Mouse (Mus musculus): ENCODE measurements at regions not wholly inside any gene's neighbourhood (a gene's known extent, or its start where the extent isn't known, plus 50 kb on each side); places are given as distances from the start of the nearest gene placed in this dataset.

- no peak overlapping the region for H3K4me3 ChIP-seq (ENCODE audit: low read depth, low read length)
- WGBS, result 62% methylated on average over 8 of the region's 8 CpGs
- no peaks in the 10 kb centered on the region for H3K4me1 ChIP-seq (ENCODE audit: insufficient read depth)
- DNase-seq (no peak), ATAC-seq (no peak)
- H3K27me3 ChIP-seq (ENCODE audit: insufficient read depth, low read length), result no peaks in the 10 kb centered on the region
- H3K36me3 ChIP-seq (ENCODE audit: insufficient read depth), result no peaks in the 10 kb centered on the region
- H3K9me3 ChIP-seq (ENCODE audit: low read length), result no peaks in the 10 kb centered on the region; the same call in 1 of the 2 replicates
- no peak overlapping the region for H3K27ac ChIP-seq (ENCODE audit: low read depth, low read length)
- no peak overlapping the region for H3K4me2 ChIP-seq (ENCODE audit: low read depth)
- H3K9ac ChIP-seq, result no peak overlapping the region
- no peak for TF ChIP-seq CTCF (IDR thresholded peaks at IDR 0.05; ENCODE audit: low read depth)
Measured at GRCm38 (mm10) chr9:61014151-61014550, 219.8 kb downstream of the Uaca start.

GRCm38 (mm10) chr9:61015374-61015890 lies 221.1 kb downstream of the Uaca start:
- Histone ChIP-seq H3K4me3 (ENCODE audit: low read depth, low read length) (no peak overlapping the region), H3K27ac (ENCODE audit: low read depth, low read length) (no peak overlapping the region), H3K27me3 (ENCODE audit: insufficient read depth, low read length) (no peaks in the 10 kb centered on the region), H3K9me3 (ENCODE audit: low read length) (no peaks in the 10 kb centered on the region; the same call in 1 of the 2 replicates), H3K4me2 (ENCODE audit: low read depth) (no peak overlapping the region), H3K4me1 (ENCODE audit: insufficient read depth) (no peaks in the 10 kb centered on the region), H3K36me3 (ENCODE audit: insufficient read depth) (no peaks in the 10 kb centered on the region), H3K9ac (no peak overlapping the region)
- WGBS, result 25% methylated on average over 15 of the region's 15 CpGs
- DNase-seq, result no peak
- no peak for ATAC-seq
- no peak for TF ChIP-seq CTCF (IDR thresholded peaks at IDR 0.05; ENCODE audit: low read depth)

- ATAC-seq (no peak), DNase-seq (peak; percentile 13)
- no peak overlapping the region for H3K4me2 ChIP-seq (ENCODE audit: low read depth)
- H3K9ac ChIP-seq, result no peak overlapping the region
- no peak overlapping the region for H3K4me3 ChIP-seq (ENCODE audit: low read depth, low read length)
- TF ChIP-seq CTCF (IDR thresholded peaks at IDR 0.05; ENCODE audit: low read depth), result no peak
- no peaks in the 10 kb centered on the region for H3K27me3 ChIP-seq (ENCODE audit: insufficient read depth, low read length)
- no peaks in the 10 kb centered on the region; the same call in 1 of the 2 replicates for H3K9me3 ChIP-seq (ENCODE audit: low read length)
- no peak overlapping the region for H3K27ac ChIP-seq (ENCODE audit: low read depth, low read length)
- no peaks in the 10 kb centered on the region for H3K36me3 ChIP-seq (ENCODE audit: insufficient read depth)
- no peaks in the 10 kb centered on the region for H3K4me1 ChIP-seq (ENCODE audit: insufficient read depth)
- 34% methylated on average over 10 of the region's 10 CpGs for WGBS
Measured at GRCm38 (mm10) chr9:61016673-61017072, 222.3 kb downstream of the Uaca start.

GRCm38 (mm10) chr9:61019938-61020337 lies 225.6 kb downstream of the Uaca start:
- Histone ChIP-seq H3K9me3 (ENCODE audit: low read length) (no peaks in the 10 kb centered on the region), H3K27ac (ENCODE audit: low read depth, low read length) (no peak overlapping the region), H3K36me3 (ENCODE audit: insufficient read depth) (no peaks in the 10 kb centered on the region), H3K9ac (no peak overlapping the region), H3K4me2 (ENCODE audit: low read depth) (no peak overlapping the region), H3K27me3 (ENCODE audit: insufficient read depth, low read length) (no peaks in the 10 kb centered on the region), H3K4me1 (ENCODE audit: insufficient read depth) (no peaks in the 10 kb centered on the region), H3K4me3 (ENCODE audit: low read depth, low read length) (no peak overlapping the region)
- DNase-seq, result no peak
- 81% methylated on average over 4 of the region's 4 CpGs for WGBS
- no peak for TF ChIP-seq CTCF (IDR thresholded peaks at IDR 0.05; ENCODE audit: low read depth)
- ATAC-seq, result no peak

- no peak overlapping the region for H3K9ac ChIP-seq
- WGBS, result 91% methylated on average over 5 of the region's 5 CpGs
- no peak for TF ChIP-seq CTCF (IDR thresholded peaks at IDR 0.05; ENCODE audit: low read depth)
- H3K27me3 ChIP-seq (ENCODE audit: insufficient read depth, low read length), result no peaks in the 10 kb centered on the region; the same call in 1 of the 2 replicates
- no peaks in the 10 kb centered on the region for H3K9me3 ChIP-seq (ENCODE audit: low read length)
- ATAC-seq, result no peak
- no peak overlapping the region for H3K4me2 ChIP-seq (ENCODE audit: low read depth)
- H3K4me3 ChIP-seq (ENCODE audit: low read depth, low read length), result no peak overlapping the region
- no peak for DNase-seq
- no peak overlapping the region for H3K27ac ChIP-seq (ENCODE audit: low read depth, low read length)
- H3K36me3 ChIP-seq (ENCODE audit: insufficient read depth), result no peaks in the 10 kb centered on the region
- H3K4me1 ChIP-seq (ENCODE audit: insufficient read depth), result no peaks in the 10 kb centered on the region
Measured at GRCm38 (mm10) chr9:61021810-61022209, 227.5 kb downstream of the Uaca start.

- H3K9me3 ChIP-seq (ENCODE audit: low read length), result no peaks in the 10 kb centered on the region
- ATAC-seq (no peak), DNase-seq (no peak)
- no peaks in the 10 kb centered on the region; the same call in 1 of the 2 replicates for H3K27me3 ChIP-seq (ENCODE audit: insufficient read depth, low read length)
- H3K36me3 ChIP-seq (ENCODE audit: insufficient read depth), result no peaks in the 10 kb centered on the region
- no peak for TF ChIP-seq CTCF (IDR thresholded peaks at IDR 0.05; ENCODE audit: low read depth)
- no peak overlapping the region for H3K4me3 ChIP-seq (ENCODE audit: low read depth, low read length)
- no peak overlapping the region for H3K4me2 ChIP-seq (ENCODE audit: low read depth)
- 86% methylated on average over 6 of the region's 6 CpGs for WGBS
- H3K4me1 ChIP-seq (ENCODE audit: insufficient read depth), result no peaks in the 10 kb centered on the region
- no peak overlapping the region for H3K27ac ChIP-seq (ENCODE audit: low read depth, low read length)
- H3K9ac ChIP-seq, result no peak overlapping the region
Measured at GRCm38 (mm10) chr9:61022371-61023026, 228.2 kb downstream of the Uaca start.

GRCm38 (mm10) chr9:61025341-61025740 lies 231.0 kb downstream of the Uaca start:
- H3K4me1 ChIP-seq (ENCODE audit: insufficient read depth), result no peaks in the 10 kb centered on the region
- no peak for DNase-seq
- H3K9ac ChIP-seq, result no peak overlapping the region
- no peaks in the 10 kb centered on the region for H3K9me3 ChIP-seq (ENCODE audit: low read length)
- 92% methylated on average over 6 of the region's 6 CpGs for WGBS
- H3K27ac ChIP-seq (ENCODE audit: low read depth, low read length), result no peak overlapping the region
- no peak for TF ChIP-seq CTCF (IDR thresholded peaks at IDR 0.05; ENCODE audit: low read depth)
- H3K4me2 ChIP-seq (ENCODE audit: low read depth), result no peak overlapping the region
- no peak overlapping the region for H3K4me3 ChIP-seq (ENCODE audit: low read depth, low read length)
- H3K27me3 ChIP-seq (ENCODE audit: insufficient read depth, low read length), result no peaks in the 10 kb centered on the region; the same call in 1 of the 2 replicates
- no peak for ATAC-seq
- H3K36me3 ChIP-seq (ENCODE audit: insufficient read depth), result no peaks in the 10 kb centered on the region

Measured in forebrain, postnatal 0 days (tissue).